Mouse (Mus musculus): ENCODE measurements around the gene Olfr1016.

Gene Olfr1016

DNA sequence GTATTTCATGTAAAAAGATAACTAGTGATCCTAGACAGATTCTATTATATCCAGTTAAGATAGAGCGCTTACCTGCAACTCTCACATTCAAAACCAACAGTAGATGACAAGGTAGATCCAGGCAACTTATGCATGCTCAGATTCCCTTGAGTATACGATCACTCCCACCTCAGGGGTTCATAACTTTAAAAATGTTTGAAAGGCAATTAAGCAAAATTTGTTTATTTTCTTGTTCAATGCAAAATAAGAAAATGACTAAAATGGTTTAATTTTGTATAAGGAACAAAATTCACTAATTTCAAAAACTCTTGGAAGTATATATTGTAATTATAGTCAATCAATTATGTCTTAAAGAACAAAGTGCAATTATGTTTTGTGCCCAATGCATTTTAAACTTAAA lies at the start of gene Olfr1016:
Olfr1016 (minus strand) TSS at position 101 of the 400 bp plus-strand sequence.
- no peak for DNase-seq (ENCODE audit: low read depth)

DNA sequence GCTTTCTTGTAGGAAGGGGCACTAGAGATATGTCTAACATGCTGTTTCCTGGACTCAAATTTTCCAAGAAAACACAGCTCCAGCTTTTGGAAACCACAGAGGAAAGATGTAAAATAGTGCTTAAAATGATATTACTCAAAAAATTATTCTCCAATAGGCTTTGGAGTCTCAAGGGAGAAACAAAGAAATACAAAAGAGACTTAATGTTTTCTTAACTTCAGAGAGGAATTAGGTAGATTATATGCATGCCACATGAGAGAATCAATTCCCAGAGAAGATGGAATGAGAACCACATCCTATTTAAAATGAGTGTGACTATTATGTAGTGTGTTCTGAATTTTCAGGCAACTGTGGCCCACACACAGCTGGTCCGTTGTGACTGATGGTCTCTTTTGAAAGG lies 44.4 kb upstream of the Olfr1016 start, which contains the start of gene Olfr1020:
Olfr1020 (plus strand) TSS at position 301 of the 400 bp plus-strand sequence.
- no peak for DNase-seq (ENCODE audit: low read depth)

DNA sequence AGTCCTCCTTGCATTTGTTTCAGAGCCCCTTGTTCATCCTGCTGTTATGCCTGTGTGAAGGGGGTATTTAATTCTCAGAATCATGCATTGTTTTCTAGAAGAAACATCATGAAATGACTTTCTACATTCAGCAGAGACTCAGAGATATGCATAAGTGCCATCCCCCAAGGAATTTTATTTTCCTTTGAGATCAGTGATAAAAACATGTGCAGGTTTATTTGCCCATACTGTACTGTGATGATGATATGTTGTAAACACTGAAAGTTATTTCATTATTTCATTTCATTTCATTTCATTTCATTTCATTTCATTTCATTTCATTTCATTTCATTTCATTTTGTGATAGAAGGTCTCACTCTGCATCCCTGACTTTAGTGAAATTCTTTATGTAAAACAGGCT lies 43.0 kb upstream of the Olfr1016 start, which contains the start of gene Olfr1019:
Olfr1019 (minus strand) TSS at position 101 of the 400 bp plus-strand sequence.
- DNase-seq (ENCODE audit: low read depth): no peak

DNA sequence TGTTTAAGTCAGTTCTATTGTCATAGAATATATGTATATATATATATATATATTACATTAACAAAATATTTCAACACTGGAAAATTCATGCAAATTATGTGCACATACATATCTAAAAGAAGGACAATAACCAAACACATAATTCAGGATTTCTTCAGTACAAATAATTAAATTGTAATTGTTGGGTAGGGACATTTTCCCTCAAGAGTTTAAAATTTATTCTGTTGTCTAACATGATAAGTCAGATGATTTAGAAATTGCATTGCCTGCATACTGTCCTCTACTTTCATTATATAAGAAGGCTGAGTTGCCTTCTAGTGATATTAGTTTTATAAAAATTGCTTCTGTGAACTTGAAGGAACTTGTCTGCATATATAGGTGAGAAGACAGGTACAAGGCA lies 15.8 kb upstream of the Olfr1016 start, which contains the start of gene Olfr1018:
Olfr1018 (plus strand) TSS at position 301 of the 400 bp plus-strand sequence.
- no peak for DNase-seq (ENCODE audit: low read depth)

DNA sequence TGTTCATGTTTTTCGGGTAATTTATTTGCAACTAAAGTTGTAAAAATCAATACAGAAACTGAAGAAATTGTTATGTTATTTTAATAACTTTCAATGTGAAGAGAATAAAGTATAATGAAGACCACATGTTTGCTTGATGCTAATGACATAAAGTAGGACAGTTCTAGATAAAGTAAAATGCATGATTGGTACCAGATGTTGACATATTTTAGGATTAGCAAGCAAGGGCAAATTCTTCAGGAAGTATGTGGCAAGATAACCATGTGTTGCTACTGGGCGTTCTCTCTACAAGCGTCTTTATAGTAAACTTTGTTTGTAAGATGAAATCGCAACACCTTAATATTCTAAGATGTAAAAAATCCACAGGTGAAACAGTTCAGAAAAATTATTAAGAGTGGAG lies 2.2 kb upstream of the Olfr1016 start:
- DNase-seq (ENCODE audit: low read depth): no peak

DNA sequence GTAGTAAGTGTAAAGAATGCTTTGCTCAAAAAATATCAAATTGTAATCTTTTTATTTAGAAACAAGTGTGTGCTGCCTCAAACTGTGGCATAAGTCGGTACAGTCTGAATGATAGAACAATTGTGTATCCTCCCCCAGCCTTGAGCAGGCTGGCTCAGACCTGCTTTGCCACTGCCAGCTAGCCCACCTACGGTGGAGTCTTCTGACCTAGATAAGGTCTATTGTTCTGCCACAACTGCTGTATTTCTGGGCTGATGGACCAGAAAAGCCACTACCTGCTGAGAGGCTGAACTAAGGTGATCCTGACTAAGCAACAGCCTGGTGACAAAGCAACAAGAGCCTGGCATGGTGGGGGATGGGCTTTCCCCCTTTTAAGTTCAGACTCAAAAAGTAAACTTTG lies 10.0 kb downstream of the Olfr1016 start:
- no peak for DNase-seq (ENCODE audit: low read depth)

DNA sequence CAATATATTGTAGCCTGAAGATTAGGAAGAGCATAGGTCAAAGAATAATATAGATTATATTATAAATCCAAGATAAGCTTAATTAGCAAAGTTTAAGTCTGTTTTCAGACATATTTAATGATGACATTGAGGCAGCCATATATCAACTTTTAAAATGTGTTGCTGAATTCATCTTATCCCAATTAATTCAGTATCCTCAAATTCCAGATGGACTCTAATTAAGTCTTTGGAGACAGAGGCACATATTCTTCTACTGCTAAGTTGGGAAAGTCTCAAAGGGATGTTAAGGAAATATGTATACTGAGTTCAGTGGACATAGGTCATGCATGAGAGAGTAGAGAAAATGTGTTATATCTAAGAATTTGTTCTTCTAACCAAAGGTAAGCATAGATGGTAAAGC lies 20.6 kb downstream of the Olfr1016 start, which contains the start of gene Olfr1015:
Olfr1015 (plus strand) TSS at position 301 of the 400 bp plus-strand sequence.
- no peak for DNase-seq (ENCODE audit: low read depth)

DNA sequence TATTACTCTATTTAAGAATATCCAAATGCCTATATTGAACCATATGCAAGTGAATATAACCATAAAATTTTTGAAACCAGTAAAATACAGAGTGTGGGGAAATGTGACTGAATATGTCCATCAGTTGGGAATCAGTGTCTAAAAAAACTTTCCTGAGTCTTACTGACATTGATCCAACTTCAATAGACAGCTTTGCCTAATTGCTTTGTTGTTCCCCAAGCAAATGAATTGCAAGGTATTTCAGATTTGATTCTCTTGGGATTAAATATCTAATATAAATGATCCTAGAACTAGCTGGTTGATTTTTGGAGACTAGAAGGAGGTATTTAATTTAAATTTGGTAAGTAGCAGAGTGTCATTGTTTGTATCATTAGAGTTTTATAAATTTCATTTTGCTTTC lies 29.9 kb downstream of the Olfr1016 start, which contains the start of gene Olfr1014:
Olfr1014 (plus strand) TSS at position 301 of the 400 bp plus-strand sequence.
- DNase-seq (ENCODE audit: low read depth): no peak

DNA sequence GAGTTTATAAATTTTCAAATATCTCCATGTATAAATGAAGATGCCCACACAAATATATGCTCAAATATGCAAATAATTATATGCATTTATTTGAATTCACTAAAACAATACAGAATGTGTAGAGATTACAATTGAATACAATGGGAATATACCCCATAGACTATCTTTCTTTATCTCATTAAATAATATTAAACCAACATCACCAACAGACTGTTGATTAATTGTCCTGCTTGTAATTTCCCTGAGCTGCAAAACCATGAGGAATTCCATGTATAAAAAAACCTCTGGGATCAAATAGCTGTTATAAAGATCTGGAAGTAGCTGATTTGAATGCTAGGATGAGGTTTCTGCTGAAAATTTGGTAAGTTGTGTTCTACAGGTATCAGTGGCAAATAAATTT lies 35.5 kb downstream of the Olfr1016 start, which contains the start of gene Olfr1013:
Olfr1013 (plus strand) TSS at position 301 of the 400 bp plus-strand sequence.
- no peak for DNase-seq (ENCODE audit: low read depth)

DNA sequence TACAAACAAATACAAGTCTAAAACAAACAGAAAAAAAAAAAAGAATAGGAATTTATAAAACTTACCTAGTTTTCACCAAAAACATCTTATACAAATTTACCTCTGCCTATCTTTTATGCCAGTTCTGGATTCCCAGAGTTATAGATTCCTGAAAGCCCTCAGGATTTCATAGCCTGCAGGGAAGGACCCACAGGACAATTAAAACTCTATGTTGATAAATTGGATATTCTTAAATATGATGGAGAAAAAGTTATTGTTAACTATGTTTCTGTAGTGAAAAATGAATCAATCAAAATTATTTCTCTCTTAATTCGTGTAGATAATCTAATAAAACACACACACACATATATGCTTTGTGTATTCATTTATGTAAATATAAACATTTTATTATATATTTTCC lies 39.7 kb downstream of the Olfr1016 start, which contains the start of gene Olfr1012:
Olfr1012 (minus strand) TSS at position 101 of the 400 bp plus-strand sequence.
- DNase-seq (ENCODE audit: low read depth): no peak

DNA sequence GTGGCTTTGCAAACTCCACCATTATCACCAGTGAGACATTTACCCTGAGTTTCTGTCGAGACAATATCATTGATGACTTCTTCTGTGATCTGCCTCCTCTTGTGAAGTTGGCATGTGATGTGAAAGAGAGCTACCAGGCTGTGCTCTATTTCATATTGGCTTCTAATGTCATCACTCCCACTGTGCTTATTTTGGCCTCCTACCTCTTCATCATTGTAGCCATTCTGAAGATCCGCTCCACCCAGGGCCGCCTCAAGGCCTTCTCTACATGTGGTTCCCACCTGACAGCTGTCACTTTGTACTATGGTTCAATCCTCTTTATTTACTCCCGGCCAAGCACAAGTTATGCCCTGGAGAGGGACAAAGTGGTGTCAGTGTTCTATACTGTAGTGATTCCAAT lies 48.5 kb downstream of the Olfr1016 start:
- no peak for DNase-seq (ENCODE audit: low read depth)

All from fibroblast of lung, adult 2 months (primary cell).